Mouse (Mus musculus) liver, postnatal 0 days (tissue): ENCODE data around the gene Dgke.

Source experiments
- CTCF ChIP-seq: sonication (generic); IDR thresholded peaks from 2 replicates; pipeline ENCODE4 v1.5.1; 2016; ENCODE audit warnings: antibody characterized with exemption, low read depth
- EP300 ChIP-seq: IDR thresholded peaks from 2 replicates; pipeline ENCODE4 v1.6.1; 2016; ENCODE audit warnings: antibody characterized with exemption, low read depth, mild to moderate bottlenecking

GRCm38 (mm10) chr11:89001569-89001968, 65.1 kb downstream of the Dgke start:
- TF ChIP-seq CTCF (no peak), EP300 (no peak)
